Mouse (Mus musculus) thymus, postnatal 0 days (tissue): ENCODE results near the gene Smcr8. TPM values are rescaled to one million over a fixed set of nuclear protein-coding genes. Genes with fewer than 3 reads are reported as not detected.
"Not testable (repeated sequence)": the region's sequence is repeated elsewhere in the genome, so short reads cannot be mapped to it uniquely, and the experiment has no call there.

ENCODE experiments used
- DNase-seq: peaks from one replicate; pipeline ENCODE4 v3.0.0-alpha.2; 2015; ENCODE audit warnings: low spot score
- polyA plus RNA-seq: library from polyadenylated mRNA; unstranded; fragments of >200 nt; fragmentation: Nextera tagmentation; extraction: Ambion mirVana; gene quantifications from 2 replicates; pipeline ENCODE4 v1.2.1, GENCODE M21; 2015

The Smcr8 gene
- polyA plus RNA-seq, 1 experiment from 2014 or later, result 4.7 TPM

DNA sequence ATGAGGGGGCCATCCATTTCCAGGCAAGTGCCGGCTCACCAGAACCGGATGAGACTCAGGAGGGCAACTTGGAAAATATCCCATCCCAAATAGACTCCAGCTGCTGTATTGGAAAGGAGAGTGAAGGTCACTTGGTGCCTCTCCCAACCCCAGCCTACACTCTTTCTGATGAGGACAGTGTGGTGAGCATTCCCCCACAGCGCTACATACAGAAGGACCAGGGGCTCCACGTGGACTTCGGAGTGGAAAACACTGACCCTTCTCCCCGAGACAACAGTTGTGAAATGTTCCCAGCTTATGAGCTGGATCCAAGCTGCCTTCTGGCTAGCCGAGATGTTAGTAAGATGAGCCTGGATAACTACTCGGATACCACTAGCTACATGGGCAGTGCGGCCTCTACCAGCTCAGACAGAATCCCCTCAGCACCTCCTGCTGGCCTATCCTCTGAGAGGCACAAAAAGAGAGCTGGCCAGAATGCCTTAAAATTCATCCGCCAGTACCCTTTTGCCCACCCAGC is 2.4 kb downstream of the Smcr8 start:
- DNase-seq, result no peak

DNA sequence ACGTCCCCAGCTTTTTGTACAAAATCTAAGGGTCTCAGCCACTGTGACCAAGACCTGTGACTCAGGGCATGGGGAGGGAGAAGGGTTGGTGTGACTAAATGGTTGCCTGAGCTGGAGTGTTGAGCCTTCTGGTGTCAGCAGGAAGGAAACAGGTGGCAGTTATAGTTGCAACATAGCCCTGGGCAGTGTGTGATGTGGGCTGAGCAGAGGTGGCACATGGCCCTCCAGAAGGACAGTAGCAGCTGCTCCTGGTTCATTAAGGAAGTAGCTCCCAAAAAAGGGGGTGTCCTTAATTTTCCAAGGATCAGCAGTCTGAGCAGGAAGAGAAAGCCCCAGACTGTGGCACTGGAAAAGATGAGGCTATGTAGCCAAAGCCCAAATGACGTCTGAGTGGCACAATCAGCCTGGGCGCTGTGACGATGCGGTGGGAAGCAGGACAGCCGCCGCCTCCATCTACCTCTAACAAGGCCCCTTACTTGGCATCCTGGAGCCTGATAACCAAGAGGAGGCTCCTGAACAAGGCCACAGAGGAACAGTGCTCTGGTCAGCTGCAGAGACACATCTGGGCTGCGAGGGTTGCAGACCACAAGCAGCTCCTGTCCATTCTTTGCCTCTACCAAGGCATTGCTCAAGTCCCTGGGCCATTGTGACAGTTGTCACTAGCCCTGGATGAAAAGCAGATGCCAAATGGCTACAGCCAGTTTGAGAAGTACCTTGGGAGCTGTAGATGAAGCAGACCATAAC is 7.0 kb downstream of the Smcr8 start:
- DNase-seq, result no peak

DNA sequence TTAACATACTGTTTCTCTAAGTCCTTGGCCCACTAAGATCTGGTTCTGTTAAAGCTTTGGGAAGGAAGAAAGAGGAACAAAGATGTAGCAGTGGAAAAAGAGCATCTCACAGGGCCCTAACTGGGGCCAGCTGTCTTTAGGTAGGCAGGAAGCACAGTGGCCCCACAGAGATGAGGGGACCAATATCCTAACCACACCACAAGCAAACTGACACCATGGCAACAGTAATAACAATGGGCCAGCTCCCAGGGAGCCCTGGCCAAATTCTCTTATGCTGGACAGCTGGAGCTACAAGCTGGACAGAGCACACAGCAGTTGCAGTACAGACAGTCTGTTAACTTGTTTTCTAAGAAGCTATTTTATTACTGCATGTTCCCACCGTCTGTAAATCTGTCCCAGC is 10.3 kb downstream of the Smcr8 start:
- no peak for DNase-seq

DNA sequence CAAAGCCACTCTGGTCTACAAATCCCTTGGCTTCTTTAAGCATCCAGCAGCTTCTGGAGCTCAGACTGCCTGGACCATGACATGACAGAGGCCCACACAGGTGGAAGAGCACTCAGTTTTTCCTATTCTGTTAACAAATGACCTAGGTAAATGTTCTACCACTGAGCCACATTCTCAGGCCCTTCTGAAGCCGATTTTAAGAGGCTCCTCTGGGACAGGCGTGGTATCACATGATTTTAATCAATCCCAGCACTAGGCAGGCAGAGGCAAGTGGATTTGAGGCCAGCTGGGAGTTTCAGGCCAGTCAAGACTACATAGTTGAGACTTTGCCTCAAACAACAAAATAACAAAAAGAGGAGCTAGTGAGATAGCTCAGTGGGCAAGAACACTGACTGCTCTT is 13.1 kb downstream of the Smcr8 start:
- DNase-seq, result no peak

DNA sequence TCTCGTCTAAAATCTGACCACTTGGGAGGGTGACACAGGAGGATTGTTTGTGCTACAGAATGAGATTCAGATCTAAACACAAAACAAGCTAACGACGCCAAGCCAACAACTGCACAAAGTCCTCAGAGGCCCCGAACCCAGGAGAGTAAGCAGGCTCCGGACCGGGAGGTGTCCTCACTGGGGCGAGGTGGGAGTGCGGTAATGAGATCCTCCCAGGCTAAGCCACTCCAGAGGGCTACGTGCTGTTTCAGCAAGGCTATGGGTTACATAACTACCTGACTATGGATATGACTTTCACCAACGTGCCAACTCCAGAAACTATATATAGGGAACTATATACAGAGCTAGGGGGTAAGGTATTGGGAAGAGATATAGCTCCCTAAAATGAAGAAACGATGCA is 19.0 kb downstream of the Smcr8 start:
- DNase-seq, result no peak

DNA sequence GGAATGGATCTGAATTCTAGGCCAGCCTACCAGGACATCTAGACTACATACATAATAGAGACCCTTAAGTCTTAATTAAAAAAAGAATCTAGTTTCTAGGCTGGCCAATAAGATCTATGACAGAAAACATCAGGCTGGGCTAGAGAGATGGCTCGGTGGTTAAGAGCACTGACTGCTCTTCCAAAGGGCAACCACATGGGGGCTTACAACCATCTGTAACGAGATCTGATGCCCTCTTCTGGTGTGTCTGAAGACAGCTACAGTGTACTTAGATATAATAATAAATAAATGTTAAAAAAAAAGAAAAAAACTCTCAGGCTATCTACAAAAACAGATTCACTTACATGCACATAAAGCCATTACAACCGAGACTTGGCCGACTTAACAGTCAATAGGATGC is 22.7 kb downstream of the Smcr8 start:
- no peak for DNase-seq

DNA sequence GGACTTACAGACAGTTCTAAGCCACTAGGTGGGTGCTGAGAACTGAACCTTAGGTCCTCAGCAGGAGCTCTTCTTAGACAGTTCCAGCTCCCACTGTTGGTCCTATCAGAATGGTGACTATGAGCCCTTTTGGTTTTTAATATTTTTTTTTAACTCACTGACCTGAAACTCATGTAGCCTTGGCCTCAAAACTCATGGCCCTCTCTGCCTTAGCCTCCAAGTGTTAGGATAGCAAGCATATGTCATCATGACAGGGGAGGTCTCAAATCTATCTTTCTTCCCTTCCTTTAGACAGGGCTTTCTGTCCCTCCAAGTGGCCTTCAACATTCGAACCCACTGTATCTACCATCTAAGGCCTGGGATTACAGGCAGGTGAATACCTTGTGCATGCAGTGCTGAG is 23.6 kb downstream of the Smcr8 start:
- DNase-seq, result no peak

DNA sequence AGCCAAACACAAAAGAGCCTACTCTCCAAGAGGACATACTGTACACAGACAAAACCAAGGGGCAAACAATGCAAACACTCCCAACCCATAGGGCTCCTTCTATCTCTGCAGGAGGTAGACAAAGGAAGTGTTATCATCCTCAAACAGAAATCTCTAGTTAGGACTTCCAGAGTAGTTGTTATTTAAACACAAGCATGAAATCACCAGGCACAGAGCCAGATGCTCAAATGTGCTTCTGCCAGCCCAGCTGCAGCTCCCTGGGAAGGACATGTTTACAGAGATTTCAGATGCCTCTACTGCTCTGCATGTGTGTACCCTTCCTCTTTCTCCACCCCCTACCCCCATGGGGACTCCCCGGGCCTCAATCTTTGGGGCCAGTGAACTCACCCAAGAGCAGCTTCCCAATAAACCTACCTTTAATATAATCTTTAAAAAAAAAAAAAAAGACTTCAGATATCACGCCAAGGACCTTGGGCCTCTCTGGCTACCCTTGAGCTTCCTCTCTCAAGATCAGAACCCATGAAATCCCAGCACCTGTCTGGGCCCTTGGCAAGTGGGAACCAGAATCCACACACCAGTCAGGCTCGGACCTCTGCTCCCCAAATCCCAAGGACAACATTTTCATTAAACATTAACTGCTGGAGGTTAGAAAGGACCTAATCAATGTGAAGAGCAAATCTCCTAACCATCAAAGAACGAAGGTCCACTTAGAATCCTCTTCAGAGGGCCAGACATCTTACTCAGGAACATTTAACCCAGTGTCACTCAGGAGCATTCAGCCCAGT is 31.2 kb downstream of the Smcr8 start:
- no peak for DNase-seq

DNA sequence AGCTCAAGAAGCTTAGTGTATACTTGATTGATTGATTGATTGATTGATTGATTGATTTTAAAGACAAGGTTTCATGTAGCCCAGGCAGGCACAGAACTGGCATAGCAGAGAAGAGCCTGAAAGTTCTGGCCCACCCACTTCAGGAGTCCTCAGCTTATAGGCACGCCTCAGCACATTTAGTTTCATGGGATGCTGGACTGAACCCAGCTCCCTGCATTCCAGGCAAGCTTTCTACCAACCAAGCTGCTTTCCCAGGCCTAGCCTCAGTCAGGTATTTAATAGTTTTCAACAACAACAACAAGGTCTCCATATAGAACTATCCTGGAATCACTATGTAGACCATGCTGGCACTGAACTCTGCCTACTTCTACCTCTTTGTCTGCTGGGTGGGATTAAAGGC is 32.2 kb downstream of the Smcr8 start:
- DNase-seq, result no peak

DNA sequence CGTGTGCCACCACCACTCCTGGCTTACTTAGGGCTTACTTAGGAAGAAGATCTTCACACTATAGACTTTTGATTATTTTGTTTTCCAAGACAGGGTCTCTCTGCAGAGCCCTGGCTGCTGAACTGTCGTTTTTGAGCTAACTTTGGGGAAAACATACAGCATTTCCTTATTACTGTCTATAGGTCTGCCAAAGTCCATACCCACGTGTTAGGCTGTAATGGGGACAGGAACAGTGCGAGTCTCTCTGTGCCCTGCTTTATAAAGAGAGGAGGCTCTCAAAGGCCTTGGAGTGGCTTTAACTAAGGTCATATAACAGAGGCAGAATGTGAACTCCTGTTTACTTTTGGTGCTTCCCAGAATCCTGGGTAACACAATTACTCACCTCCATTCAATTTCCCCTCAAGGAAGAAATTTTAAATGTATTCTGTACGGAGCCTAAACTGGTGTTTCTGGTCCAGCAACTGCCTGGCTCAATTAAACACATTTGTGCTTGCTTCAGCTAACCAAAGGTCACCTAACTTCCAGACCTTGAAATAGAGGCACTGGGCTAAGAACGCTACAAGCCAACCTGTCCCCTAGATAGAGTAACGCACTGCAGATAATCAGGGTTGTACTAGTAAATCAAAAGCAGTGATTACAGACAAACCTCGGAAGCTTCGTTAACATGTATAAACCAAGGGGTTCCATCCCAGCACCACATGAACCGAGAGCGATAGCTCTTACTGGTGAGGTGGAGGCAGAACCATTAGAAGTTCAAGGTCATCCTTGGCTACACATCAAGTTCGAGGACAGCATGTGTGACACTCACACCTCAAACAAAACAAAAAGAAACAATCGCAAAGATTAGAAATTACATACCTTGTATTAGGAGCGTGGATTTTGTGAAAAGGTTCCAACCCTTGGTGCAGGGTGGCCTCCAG is 33.0 kb downstream of the Smcr8 start:
- no peak for DNase-seq

DNA sequence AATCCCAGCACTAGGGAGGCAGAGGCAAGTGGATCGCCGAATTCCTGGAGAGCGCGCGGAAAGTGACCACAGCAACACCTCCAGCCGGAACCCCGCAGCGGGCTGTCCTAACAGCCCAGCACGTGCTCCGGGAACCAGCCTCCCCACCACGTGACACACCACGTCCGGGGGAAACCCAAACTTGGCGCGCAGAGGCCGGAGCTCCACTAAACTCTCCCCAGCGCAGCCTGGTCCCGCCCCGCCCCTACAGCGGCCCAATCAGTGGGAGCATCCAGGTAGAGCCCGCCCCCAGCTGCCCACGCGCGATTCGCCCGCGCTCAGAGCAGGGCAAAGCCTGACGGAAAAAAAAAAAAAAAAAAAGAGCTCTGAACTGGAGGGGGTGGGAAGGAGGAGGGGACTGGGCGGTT is 33.7 kb downstream of the Smcr8 start:
- DNase-seq, result peak; percentile 92

DNA sequence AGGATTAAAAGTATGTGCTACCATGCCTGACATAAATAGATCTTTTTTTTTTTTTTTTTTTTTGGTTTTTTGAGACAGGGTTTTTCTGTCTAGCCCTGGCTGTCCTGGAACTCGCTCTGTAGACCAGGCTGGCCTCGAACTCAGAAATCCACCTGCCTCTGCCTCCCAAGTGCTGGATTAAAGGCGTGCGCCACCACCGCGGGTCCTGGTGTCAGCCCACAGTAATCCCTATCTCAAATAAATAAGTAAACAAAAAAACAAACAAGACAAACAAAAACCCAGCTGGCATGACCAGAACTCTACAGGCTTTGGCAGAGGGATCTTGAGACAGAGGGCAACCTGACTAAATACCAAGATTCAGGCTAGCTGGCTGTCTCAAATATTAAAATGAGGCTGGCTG is 34.3 kb downstream of the Smcr8 start, which contains the start of gene Shmt1:
Gene Shmt1 (minus strand): TSS at position 101 of the 400 bp plus-strand sequence.
- DNase-seq, result not testable (repeated sequence)

DNA sequence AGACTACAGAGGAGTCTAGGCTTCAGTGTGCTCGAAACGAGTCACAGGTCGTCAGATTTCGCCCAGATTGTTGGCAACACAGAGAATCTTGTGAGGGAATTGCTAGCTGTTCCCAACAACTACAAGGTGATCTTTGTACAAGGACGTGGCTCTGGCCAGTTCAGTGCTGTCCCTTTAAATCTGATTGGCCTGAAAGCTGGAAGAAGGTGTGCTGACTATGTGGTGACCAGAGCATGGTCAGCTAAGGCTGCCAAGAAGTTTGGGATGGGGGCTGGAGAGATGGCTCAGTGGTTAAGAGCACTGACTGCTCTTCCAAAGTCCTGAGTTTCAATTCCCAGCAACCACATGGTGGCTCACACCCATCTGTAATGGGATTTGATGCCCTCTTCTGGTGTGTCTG is 39.1 kb downstream of the Smcr8 start:
- DNase-seq, result no peak

DNA sequence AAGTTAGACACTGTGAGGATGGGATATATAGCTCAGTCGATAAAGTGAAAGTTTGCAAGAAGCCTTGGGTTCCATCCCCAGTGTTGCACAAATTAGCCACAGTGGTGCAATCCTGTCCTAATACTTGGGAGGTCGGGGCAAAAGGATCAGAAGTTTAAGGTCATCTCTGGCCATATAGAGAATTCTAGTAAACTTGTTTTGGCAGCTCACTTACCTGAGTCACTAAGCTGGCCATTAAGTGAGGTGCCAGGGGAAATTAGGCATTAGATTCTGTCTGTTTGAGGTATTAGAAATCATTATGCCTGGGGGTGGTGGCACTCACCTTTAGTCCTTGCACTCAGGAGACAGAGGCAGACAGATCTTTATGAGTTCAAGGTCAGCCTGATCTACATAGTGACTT is 46.4 kb downstream of the Smcr8 start:
- no peak for DNase-seq

DNA sequence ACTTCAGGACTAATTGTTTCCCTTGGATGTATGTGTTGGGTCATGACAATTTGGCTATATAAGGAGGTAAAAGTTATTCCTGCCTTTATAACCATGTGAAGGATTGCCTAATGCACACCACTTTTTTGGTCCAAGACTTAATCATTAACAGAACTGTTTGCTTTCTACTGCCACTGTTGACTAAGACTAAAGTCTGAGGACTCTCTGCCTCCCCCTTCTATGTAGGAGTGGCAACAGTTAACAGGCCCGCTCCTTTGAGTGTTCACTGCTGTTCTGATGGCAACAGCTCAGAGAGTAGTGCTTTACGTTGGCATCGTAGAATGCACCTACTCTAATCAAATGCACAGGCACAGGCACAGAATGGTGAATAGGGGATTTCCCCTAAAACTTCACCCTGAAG is 47.9 kb downstream of the Smcr8 start:
- no peak for DNase-seq

DNA sequence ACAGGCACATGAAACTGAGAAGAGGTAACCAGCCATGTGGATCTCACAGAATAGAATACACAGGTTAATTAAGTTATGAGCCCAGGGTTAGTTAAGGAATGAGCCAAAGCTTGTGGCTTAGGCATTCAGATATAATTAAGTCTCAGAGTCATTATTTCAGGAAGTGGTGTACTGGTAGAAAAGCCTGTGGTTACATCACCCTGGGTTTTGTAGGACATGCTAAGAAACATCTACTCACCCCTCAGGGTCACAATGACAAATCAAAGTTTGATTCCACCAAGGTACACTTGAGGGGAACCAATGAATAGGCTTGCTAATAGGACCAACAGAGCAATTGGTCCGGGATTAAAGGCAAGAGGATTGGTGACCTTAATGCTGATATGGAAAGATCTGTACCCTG is 49.4 kb downstream of the Smcr8 start:
- no peak for DNase-seq

DNA sequence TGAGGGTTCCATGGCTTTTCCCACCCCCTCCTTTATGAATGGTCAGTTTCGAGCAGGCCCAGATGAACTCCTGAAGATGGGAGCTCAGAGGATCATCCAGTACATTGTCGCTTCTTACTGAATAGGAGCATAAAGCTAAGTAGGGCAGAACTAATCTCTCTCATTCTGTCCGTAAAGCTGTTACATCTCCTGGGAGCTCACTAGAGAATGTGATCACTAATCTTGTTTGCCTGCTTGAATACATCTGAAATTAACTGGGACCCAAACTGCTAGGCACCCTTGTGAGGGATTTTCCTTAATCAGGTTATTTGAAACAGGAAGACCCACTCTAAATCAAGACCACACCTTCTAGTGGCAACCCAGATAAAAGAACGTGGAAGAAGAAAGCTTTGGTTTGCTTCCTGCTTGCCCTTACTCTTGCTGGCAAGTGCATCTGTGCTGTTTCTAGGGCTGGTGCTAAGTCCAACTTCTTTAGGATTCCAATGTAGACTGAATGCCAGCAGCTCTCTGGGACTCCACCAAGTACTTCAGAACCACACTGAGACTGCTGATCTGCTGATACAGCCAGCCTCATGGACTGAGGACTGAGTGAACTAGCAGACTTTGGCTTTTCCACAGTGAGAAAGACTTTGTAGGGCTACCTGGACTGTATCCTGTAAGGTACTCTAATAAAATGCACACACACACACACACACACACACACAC is 50.1 kb downstream of the Smcr8 start:
- no peak for DNase-seq

DNA sequence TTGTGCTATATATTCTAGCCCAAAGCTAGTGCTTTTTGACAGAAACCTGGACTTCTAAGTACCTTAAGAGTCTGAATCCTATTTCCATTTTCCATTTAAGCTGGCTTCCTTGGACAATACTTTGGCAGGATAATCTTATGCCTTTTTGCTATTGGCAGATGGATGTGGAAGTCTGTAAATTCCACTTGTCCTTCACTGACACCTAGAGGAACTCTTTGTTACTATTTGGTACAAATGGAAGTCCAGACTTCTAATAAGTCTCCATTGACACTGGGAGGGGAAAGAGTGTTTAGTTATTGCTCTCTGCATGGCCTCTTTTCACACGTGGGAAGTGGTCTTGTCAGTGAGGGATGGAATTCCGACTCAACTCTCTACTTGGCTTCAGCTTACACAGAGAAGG is 51.6 kb downstream of the Smcr8 start:
- no peak for DNase-seq

DNA sequence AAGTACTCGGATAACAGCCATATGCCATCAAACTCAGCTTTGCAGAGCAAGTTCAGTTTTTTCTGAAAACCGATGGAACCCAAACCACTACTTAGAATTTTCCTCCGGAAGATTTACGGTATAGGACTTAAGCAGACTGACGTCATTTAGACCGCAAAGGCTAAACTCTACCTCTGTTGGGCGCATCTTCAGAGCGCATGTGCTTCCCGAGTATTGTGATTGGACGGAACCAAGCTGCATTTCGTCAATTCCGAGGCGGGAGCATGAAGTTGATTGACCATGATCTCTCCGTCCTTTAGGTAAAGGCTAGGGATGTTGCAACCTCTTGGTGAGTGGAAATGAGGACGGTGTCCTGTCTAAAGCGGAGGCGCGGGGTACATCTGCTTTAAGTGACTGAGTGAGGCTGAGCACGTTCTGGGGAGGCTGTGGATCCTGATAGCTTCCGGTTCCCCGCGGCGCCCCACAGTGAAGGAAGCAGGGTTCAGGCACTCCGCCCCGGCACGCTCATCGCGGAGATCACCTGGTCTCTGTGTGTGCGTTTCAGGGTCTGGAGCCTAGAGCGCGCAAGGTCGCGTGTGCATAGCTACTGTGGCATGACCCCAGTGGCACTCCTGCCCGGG is 53.2 kb downstream of the Smcr8 start, which contains the start of gene Dhrs7b:
Gene Dhrs7b (plus strand): TSS at position 199 of the 620 bp plus-strand sequence.
- peak; percentile 96 for DNase-seq

DNA sequence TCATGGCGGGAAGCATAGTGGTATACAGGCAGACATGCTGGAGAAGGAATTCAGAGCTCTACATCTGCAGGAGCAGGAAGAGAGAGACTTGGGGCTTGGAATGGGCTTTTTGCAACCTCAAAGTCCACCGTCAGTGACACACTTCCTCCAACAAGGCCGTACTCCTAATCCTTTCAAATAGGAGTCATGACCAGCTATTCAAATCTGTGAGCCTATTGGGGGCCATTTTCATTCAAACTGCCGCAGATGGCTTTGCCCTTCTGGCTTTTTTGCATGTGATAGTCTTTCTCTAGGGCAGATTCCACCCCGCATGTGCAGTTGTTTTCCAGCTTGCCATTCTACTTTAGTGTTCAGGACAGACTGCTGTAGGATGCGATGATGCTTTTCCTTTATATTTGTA is 59.6 kb downstream of the Smcr8 start:
- DNase-seq, result no peak
